Comparison of ENCODE assay signal across 9 mouse cellular contexts in the genomic region with DNA sequence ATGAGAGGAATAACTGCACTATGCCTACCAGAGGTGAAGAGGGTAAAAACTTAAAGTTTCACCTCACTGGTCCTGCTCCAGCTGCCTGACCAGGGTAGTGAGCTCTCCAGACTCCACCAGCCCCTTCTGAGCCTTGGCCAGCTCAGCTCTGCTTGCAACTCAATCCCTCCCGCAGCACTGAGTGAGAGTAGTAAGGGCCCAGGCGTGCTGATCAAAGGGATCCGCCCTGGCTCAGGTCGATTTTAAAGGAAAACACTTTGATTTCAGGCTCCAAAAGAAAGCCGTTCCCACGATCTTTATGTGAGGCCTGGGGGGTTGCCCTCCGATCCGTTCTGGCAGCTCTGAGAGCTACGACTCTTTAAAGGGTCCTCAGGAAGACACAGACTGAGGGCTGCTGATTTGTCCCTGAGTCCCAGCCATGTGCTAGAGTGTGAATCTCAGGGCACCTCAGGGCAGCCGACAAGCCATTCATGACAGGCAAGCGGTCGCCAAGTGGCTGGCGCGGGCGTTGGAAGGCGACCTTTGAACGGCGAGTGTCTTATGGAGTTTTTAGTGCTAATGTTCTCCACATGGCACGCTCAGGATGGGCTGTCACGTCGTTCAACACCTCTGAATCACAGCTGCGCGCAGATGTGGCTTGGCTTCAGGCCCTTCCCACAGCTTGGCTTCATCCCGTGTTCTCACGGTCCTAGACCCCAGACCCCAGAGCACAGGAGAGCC. TPM values are rescaled to one million over a fixed set of nuclear protein-coding genes. Genes with fewer than 3 reads are reported as not detected.
A peak's percentile ranks its signal among the peaks of the same experiment; 100 is the strongest.
DNase-seq lines count a peak whose midpoint lies in the region; ATAC-seq and TF ChIP-seq lines count a peak whose summit lies in the region.
"Had no signal": no experiment of that assay in that cellular context is flagged by ENCODE, and none has a peak within 500 bp of the region (broad histone marks: within the 10 kb centered on the region; RNA-seq: fewer than 3 reads in every experiment).

No protein-coding gene starts in this region.

- H3K27me3 ChIP-seq in intestine, embryonic 14.5 days (replicated peaks; ENCODE audit: control insufficient read depth, insufficient read depth, low read length), result no peaks in the 10 kb centered on the region
- H3K27me3 ChIP-seq in limb, embryonic 12.5 days, result peaks cover 21% of the 10 kb centered on the region; the same call in 1 of the 2 replicates

- 0 out of 2 replicates have a peak, but pooled peaks have one; percentile 47 for ATAC-seq in intestine, embryonic 14.5 days (replicated peaks; ENCODE audit: low FRiP score, low TSS enrichment, low read depth)
- peak; percentile 62 for ATAC-seq in limb, embryonic 12.5 days (ENCODE audit: insufficient number of reproducible peaks, insufficient read depth, low FRiP score, low TSS enrichment, low read depth)

- H3K4me2 ChIP-seq in intestine, embryonic 14.5 days (ENCODE audit: low read length), result peak overlapping the region; percentile 18
- H3K4me2 ChIP-seq in limb, embryonic 12.5 days, result peak overlapping the region; percentile 38

- no peaks in the 10 kb centered on the region for H3K9me3 ChIP-seq in intestine, embryonic 14.5 days (ENCODE audit: control insufficient read depth, low read length)
- H3K9me3 ChIP-seq in limb, embryonic 12.5 days, result no peaks in the 10 kb centered on the region

- 14% methylated on average over 25 of the region's 25 CpGs for WGBS in intestine, embryonic 14.5 days
- 3% methylated on average over 25 of the region's 25 CpGs for WGBS in limb, embryonic 12.5 days

- peaks cover 30% of the 10 kb centered on the region for H3K4me1 ChIP-seq in intestine, embryonic 14.5 days (replicated peaks; ENCODE audit: control insufficient read depth, insufficient read depth, low read length)
- H3K4me1 ChIP-seq in limb, embryonic 12.5 days (replicated peaks), result peaks cover 45% of the 10 kb centered on the region

- no peak overlapping the region for H3K9ac ChIP-seq in intestine, embryonic 14.5 days (ENCODE audit: low read length)
- peak overlapping the region; percentile 24; the same call in 1 of the 2 replicates for H3K9ac ChIP-seq in limb, embryonic 12.5 days (replicated peaks)

- no peaks in the 10 kb centered on the region for H3K36me3 ChIP-seq in intestine, embryonic 14.5 days (ENCODE audit: control insufficient read depth, insufficient read depth, low read length)
- H3K36me3 ChIP-seq in limb, embryonic 12.5 days, result no peaks in the 10 kb centered on the region

- H3K4me3 ChIP-seq in intestine, embryonic 14.5 days (ENCODE audit: low read depth, low read length), result no peak overlapping the region
- no peak overlapping the region for H3K4me3 ChIP-seq in limb, embryonic 12.5 days (replicated peaks)

- peak; percentile 45 for DNase-seq in brain, embryonic 14.5 days (ENCODE audit: low read depth)
- DNase-seq in embryo, embryonic 10 days (ENCODE audit: low spot score), result peak; percentile 84
- DNase-seq in intestine, embryonic 14.5 days (ENCODE audit: low spot score), result peak; percentile 78
- DNase-seq in testis, postnatal 14 days (ENCODE audit: low spot score), result no peak
- no peak for DNase-seq in retina, embryonic 14.5 days (ENCODE audit: low spot score)
- no peak for DNase-seq in urinary bladder, adult 18-20 months (ENCODE audit: low spot score in 2 of 2)
- DNase-seq: right cerebral cortex, postnatal 14 days had no signal

- no peak for TF ChIP-seq POLR2A in brain, embryonic 14.5 days (IDR thresholded peaks at IDR 0.05; ENCODE audit: borderline replicate concordance, extremely low read depth, insufficient read depth, insufficient read length, poor library complexity, severe bottlenecking)

- no peak overlapping the region for H3K27ac ChIP-seq in intestine, embryonic 14.5 days (ENCODE audit: low read depth)
- H3K27ac ChIP-seq in limb, embryonic 12.5 days, result peak overlapping the region; percentile 78
- H3K27ac ChIP-seq: macrophage had no signal

- no peak for TF ChIP-seq CTCF in brain, embryonic 14.5 days (IDR thresholded peaks at IDR 0.05; ENCODE audit: borderline replicate concordance, extremely low read depth, insufficient read depth, insufficient read length)

RNA-seq across cellular contexts. Expression of a gene that starts 7.9 kb away (rescaled TPM):
- 1.7 and 2.1 TPM in 2 replicates for polyA plus RNA-seq in brain, embryonic 14.5 days (2012; rRNA removed)
- polyA plus RNA-seq in intestine, embryonic 14.5 days (2014; fragmentation: Nextera tagmentation; extraction: Ambion mirVana), result 3.6 and 3.7 TPM in 2 replicates
- 3.0 TPM in 2 replicates for polyA plus RNA-seq in limb, embryonic 12.5 days (2016; fragmentation: Nextera tagmentation; extraction: Ambion mirVana)

RNA-seq across cellular contexts. Expression of a gene that starts 37.5 kb away (rescaled TPM):
- polyA plus RNA-seq in brain, embryonic 14.5 days (2012; rRNA removed), result 34.0 and 46.8 TPM in 2 replicates
- polyA plus RNA-seq in intestine, embryonic 14.5 days (2014; fragmentation: Nextera tagmentation; extraction: Ambion mirVana), result 11.7 and 12.4 TPM in 2 replicates
- polyA plus RNA-seq in limb, embryonic 12.5 days (2016; fragmentation: Nextera tagmentation; extraction: Ambion mirVana), result 12.1 and 13.6 TPM in 2 replicates

Comparison
In these comparisons a context has a peak if more than half of its experiments do, and no peak if none do; other contexts are left out.
1. DNase-seq: peak in brain, embryonic 14.5 days (single experiment), embryo, embryonic 10 days (single experiment) and intestine, embryonic 14.5 days (single experiment); none in testis, postnatal 14 days (single experiment), retina, embryonic 14.5 days (single experiment) and urinary bladder, adult 18-20 months (0 of 2).